Mouse (Mus musculus): ENCODE data around the gene Mmrn2. TPM values are rescaled to one million over a fixed set of nuclear protein-coding genes. Genes with fewer than 3 reads are reported as not detected.

The Mmrn2 gene
- polyA plus RNA-seq, 1 experiment = not detected

- TF ChIP-seq CTCF (IDR thresholded peaks at IDR 0.05; ENCODE audit: insufficient read depth, low read depth, low read length) (no peak), POLR2A (IDR thresholded peaks at IDR 0.05; ENCODE audit: insufficient read depth, low read depth, low read length) (no peak)
- WGBS = 76% methylated on average over 9 of the region's 9 CpGs
- Histone ChIP-seq H3K4me3 (ENCODE audit: insufficient read depth, low read depth, low read length) (no peak overlapping the region), H3K27ac (ENCODE audit: insufficient read depth, low read depth, low read length) (no peak overlapping the region), H3K4me1 (ENCODE audit: control insufficient read depth, insufficient read depth, low read length) (peaks cover 7% of the 10 kb centered on the region; the same call in 1 of the 2 replicates)
Observed at GRCm38 (mm10) chr14:34382921-34383704, 7.8 kb downstream of the Mmrn2 start.

GRCm38 (mm10) chr14:34393295-34393694 is 18.0 kb downstream of the Mmrn2 start:
- Histone ChIP-seq H3K4me1 (ENCODE audit: control insufficient read depth, insufficient read depth, low read length) (no peaks in the 10 kb centered on the region), H3K27ac (ENCODE audit: insufficient read depth, low read depth, low read length) (no peak overlapping the region), H3K4me3 (ENCODE audit: insufficient read depth, low read depth, low read length) (no peak overlapping the region)
- 45% methylated on average over 4 of the region's 4 CpGs for WGBS
- no peak for TF ChIP-seq CTCF (IDR thresholded peaks at IDR 0.05; ENCODE audit: insufficient read depth, low read depth, low read length)
- no peak for TF ChIP-seq POLR2A (IDR thresholded peaks at IDR 0.05; ENCODE audit: insufficient read depth, low read depth, low read length)

DNA sequence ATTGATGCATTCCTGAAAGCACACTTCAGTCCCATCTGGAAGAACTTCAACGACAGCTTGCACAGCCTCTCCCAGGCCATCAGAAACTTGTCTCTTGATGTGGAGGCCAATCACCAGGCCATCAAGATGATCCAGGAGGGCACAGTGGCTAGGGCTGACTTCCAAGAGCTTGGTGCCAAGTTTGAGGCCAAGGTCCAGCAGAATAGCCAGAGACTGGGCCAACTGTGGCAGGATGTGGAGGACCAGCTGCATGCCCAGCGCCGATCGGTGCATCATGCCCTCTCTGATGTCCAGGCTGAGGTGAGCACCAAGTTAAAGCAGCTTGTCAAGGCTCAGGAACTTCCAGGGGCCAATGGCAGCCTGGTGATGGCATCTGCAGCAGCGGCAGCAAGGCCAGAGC is 22.6 kb downstream of the Mmrn2 start:
- TF ChIP-seq CTCF (IDR thresholded peaks at IDR 0.05; ENCODE audit: insufficient read depth, low read depth, low read length) (no peak), POLR2A (IDR thresholded peaks at IDR 0.05; ENCODE audit: insufficient read depth, low read depth, low read length) (no peak)
- no peak overlapping the region for H3K27ac ChIP-seq (ENCODE audit: insufficient read depth, low read depth, low read length)
- no peak overlapping the region for H3K4me3 ChIP-seq (ENCODE audit: insufficient read depth, low read depth, low read length)
- H3K4me1 ChIP-seq (ENCODE audit: control insufficient read depth, insufficient read depth, low read length) = no peaks in the 10 kb centered on the region
- WGBS = 79% methylated on average over 5 of the region's 5 CpGs

DNA sequence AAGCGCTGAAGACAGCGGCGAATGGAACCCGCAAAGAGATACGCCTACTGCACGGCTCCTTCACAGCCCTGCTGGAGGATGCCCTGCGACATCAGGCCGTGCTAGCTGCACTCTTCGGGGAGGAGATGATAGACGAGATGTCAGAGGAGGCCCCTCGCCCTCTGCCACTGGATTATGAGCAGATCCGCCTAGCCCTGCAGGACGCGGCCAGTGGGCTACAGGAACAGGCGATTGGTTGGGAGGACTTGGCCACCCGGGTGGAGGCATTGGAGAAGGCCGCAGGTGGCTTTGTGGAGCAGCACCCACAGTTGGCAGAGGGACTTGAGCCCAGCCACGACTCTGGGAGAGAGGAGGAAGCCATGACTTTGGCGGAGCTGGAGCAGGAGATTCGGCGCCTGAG is 23.6 kb downstream of the Mmrn2 start:
- Histone ChIP-seq H3K4me3 (ENCODE audit: insufficient read depth, low read depth, low read length) (no peak overlapping the region), H3K27ac (ENCODE audit: insufficient read depth, low read depth, low read length) (no peak overlapping the region), H3K4me1 (ENCODE audit: control insufficient read depth, insufficient read depth, low read length) (no peaks in the 10 kb centered on the region)
- WGBS = 95% methylated on average over 21 of the region's 21 CpGs
- TF ChIP-seq POLR2A (IDR thresholded peaks at IDR 0.05; ENCODE audit: insufficient read depth, low read depth, low read length) (no peak), CTCF (IDR thresholded peaks at IDR 0.05; ENCODE audit: insufficient read depth, low read depth, low read length) (no peak)

GRCm38 (mm10) chr14:34399301-34399700 is 24.0 kb downstream of the Mmrn2 start:
- H3K4me1 ChIP-seq (ENCODE audit: control insufficient read depth, insufficient read depth, low read length) = no peaks in the 10 kb centered on the region
- H3K27ac ChIP-seq (ENCODE audit: insufficient read depth, low read depth, low read length) = no peak overlapping the region
- TF ChIP-seq POLR2A (IDR thresholded peaks at IDR 0.05; ENCODE audit: insufficient read depth, low read depth, low read length) (no peak), CTCF (IDR thresholded peaks at IDR 0.05; ENCODE audit: insufficient read depth, low read depth, low read length) (no peak)
- WGBS = 94% methylated on average over 6 of the region's 6 CpGs
- no peak overlapping the region for H3K4me3 ChIP-seq (ENCODE audit: insufficient read depth, low read depth, low read length)

DNA sequence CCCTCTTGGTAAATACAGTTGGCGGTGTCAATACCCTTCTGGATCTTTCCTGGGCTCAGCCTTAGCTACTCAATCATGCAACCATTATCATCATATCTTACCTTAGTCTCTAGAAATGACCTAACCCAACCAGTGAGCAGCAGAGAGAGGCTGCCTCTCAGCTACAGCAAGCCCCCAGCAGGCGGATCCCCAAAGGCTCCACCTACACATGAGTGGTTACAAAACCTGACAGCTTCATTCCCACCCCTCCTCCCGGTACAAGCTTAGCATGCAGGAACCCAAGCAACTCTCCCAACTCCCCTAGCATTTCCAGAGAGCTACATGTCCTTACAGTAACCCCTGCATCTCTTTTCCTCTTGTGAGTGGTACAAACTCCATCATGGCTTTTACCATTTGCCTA is 24.8 kb downstream of the Mmrn2 start:
- no peaks in the 10 kb centered on the region for H3K4me1 ChIP-seq (ENCODE audit: control insufficient read depth, insufficient read depth, low read length)
- H3K27ac ChIP-seq (ENCODE audit: insufficient read depth, low read depth, low read length) = no peak overlapping the region
- no peak for TF ChIP-seq CTCF (IDR thresholded peaks at IDR 0.05; ENCODE audit: insufficient read depth, low read depth, low read length)
- no peak for TF ChIP-seq POLR2A (IDR thresholded peaks at IDR 0.05; ENCODE audit: insufficient read depth, low read depth, low read length)
- H3K4me3 ChIP-seq (ENCODE audit: insufficient read depth, low read depth, low read length) = no peak overlapping the region
- WGBS = 72% methylated on average over 3 of the region's 3 CpGs

GRCm38 (mm10) chr14:34401135-34401534 is 25.9 kb downstream of the Mmrn2 start:
- no peaks in the 10 kb centered on the region for H3K4me1 ChIP-seq (ENCODE audit: control insufficient read depth, insufficient read depth, low read length)
- WGBS = 43% methylated on average over 6 of the region's 6 CpGs
- H3K27ac ChIP-seq (ENCODE audit: insufficient read depth, low read depth, low read length) = no peak overlapping the region
- TF ChIP-seq CTCF (IDR thresholded peaks at IDR 0.05; ENCODE audit: insufficient read depth, low read depth, low read length) = peak; percentile 98
- no peak for TF ChIP-seq POLR2A (IDR thresholded peaks at IDR 0.05; ENCODE audit: insufficient read depth, low read depth, low read length)
- H3K4me3 ChIP-seq (ENCODE audit: insufficient read depth, low read depth, low read length) = no peak overlapping the region

- TF ChIP-seq POLR2A (IDR thresholded peaks at IDR 0.05; ENCODE audit: insufficient read depth, low read depth, low read length) = no peak
- TF ChIP-seq CTCF (IDR thresholded peaks at IDR 0.05; ENCODE audit: insufficient read depth, low read depth, low read length) = no peak
Observed at GRCm38 (mm10) chr14:34402871-34403270, 27.6 kb downstream of the Mmrn2 start.

DNA sequence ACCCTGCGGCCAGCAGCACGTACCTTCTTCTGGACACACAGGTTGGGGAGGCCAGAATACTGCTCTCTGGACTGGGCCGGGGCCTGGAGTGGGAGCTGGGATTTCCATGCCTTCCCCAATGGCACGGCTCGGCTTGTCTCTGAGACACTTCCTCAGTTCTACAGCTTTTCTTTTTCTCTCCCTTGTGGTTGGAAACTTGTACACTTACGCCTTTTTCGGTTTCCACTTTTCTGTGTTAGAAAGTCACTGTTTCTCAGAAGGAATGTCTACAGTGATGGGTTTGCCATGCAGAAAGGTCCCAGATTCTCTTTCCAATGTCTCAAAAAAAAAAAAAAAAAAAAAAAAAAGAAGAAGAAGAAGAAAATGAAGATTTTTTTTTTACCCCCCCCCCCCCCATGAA is 28.2 kb downstream of the Mmrn2 start:
- WGBS = 96% methylated on average over 7 of the region's 7 CpGs
- no peak overlapping the region for H3K27ac ChIP-seq (ENCODE audit: insufficient read depth, low read depth, low read length)
- H3K4me1 ChIP-seq (ENCODE audit: control insufficient read depth, insufficient read depth, low read length) = no peaks in the 10 kb centered on the region
- H3K4me3 ChIP-seq (ENCODE audit: insufficient read depth, low read depth, low read length) = no peak overlapping the region
- TF ChIP-seq CTCF (IDR thresholded peaks at IDR 0.05; ENCODE audit: insufficient read depth, low read depth, low read length) (no peak), POLR2A (IDR thresholded peaks at IDR 0.05; ENCODE audit: insufficient read depth, low read depth, low read length) (no peak)

More at GRCm38 (mm10) chr14:34402871-34403270, 27.6 kb downstream of the Mmrn2 start:
- H3K4me1 ChIP-seq (ENCODE audit: control insufficient read depth, insufficient read depth, low read length) = no peaks in the 10 kb centered on the region
- WGBS = 80% methylated on average over 8 of the region's 8 CpGs
- no peak overlapping the region for H3K4me3 ChIP-seq (ENCODE audit: insufficient read depth, low read depth, low read length)
- H3K27ac ChIP-seq (ENCODE audit: insufficient read depth, low read depth, low read length) = no peak overlapping the region

Measured in olfactory bulb, adult 2 months (tissue).